Mouse (Mus musculus): Measurements from ENCODE around the gene Fam234b. TPM values are rescaled to one million over a fixed set of nuclear protein-coding genes. Genes with fewer than 3 reads are reported as not detected.

Fam234b gene
- total RNA-seq, 1 experiment = 7.5 TPM

GRCm38 (mm10) chr6:135273066-135273465 is 75.3 kb downstream of the Fam234b start:
- Histone ChIP-seq H3K9ac (ENCODE audit: insufficient read depth, low read depth, low read length, poor library complexity, severe bottlenecking) (no peak overlapping the region), H3K36me3 (ENCODE audit: control insufficient read depth, insufficient read depth, low read length, poor library complexity, severe bottlenecking) (no peaks in the 10 kb centered on the region), H3K9me3 (ENCODE audit: control insufficient read depth, insufficient read depth, low read depth, low read length) (no peaks in the 10 kb centered on the region), H3K4me3 (ENCODE audit: insufficient read depth in 1 of 2, low read depth in 1 of 2, low read length in 2 of 2, poor library complexity in 1 of 2, severe bottlenecking in 1 of 2) (no peak overlapping the region), H3K4me1 (ENCODE audit: control insufficient read depth in 2 of 2, insufficient read depth in 2 of 2, low read length in 2 of 2, poor library complexity in 1 of 2) (no peaks in the 10 kb centered on the region), H3K27ac (ENCODE audit: insufficient read depth, low read depth, low read length, poor library complexity, severe bottlenecking) (no peak overlapping the region)
- DNase-seq (ENCODE audit: low read depth, low spot score) = no peak
- TF ChIP-seq MAFK (IDR thresholded peaks at IDR 0.05; ENCODE audit: insufficient read depth, low read depth, low read length) = no peak
- no peak for TF ChIP-seq ZC3H11A (IDR thresholded peaks at IDR 0.05; ENCODE audit: borderline replicate concordance, low read depth, low read length)
- no peak for TF ChIP-seq ZNF384 (IDR thresholded peaks at IDR 0.05; ENCODE audit: low read depth, low read length)
- in situ Hi-C loops (cut with MboI; ENCODE audit: low sequenced_read_pairs in 2 of 2, unreplicated experiment in 2 of 2) = no loop called here

DNA sequence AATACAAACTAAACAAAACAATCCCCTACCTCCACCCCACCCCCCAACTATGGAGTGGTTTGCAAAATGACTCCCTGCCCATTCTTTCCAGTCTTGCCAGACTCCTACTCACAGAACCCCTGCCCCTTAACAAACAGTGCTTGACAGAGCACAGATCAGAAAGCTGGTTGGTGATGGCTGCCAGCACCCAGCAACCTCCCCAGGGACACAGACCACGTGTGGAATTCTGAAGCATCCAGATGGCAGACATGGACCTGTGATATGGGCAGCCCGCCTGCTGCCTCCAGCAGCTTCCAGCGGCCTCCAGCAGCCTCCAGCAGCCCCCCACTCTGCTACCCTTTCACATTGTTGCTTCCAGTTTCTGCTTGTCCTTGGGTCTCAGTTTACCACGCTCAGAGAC is 77.5 kb downstream of the Fam234b start:
- TF ChIP-seq ZNF384 (IDR thresholded peaks at IDR 0.05; ENCODE audit: low read depth, low read length) (no peak), MAFK (IDR thresholded peaks at IDR 0.05; ENCODE audit: insufficient read depth, low read depth, low read length) (no peak), CHD2 (IDR thresholded peaks at IDR 0.05; ENCODE audit: low read depth, low read length) (no peak), HCFC1 (IDR thresholded peaks at IDR 0.05; ENCODE audit: borderline replicate concordance, insufficient read depth, low read length) (no peak), ZC3H11A (IDR thresholded peaks at IDR 0.05; ENCODE audit: borderline replicate concordance, low read depth, low read length) (no peak)
- H3K4me1 ChIP-seq (ENCODE audit: control insufficient read depth in 2 of 2, insufficient read depth in 2 of 2, low read length in 2 of 2, poor library complexity in 1 of 2) = no peaks in the 10 kb centered on the region
- no peaks in the 10 kb centered on the region for H3K9me3 ChIP-seq (ENCODE audit: control insufficient read depth, insufficient read depth, low read depth, low read length)
- in situ Hi-C loops (cut with MboI; ENCODE audit: low sequenced_read_pairs in 2 of 2, unreplicated experiment in 2 of 2) = no loop called here
- no peak overlapping the region for H3K9ac ChIP-seq (ENCODE audit: insufficient read depth, low read depth, low read length, poor library complexity, severe bottlenecking)
- H3K4me3 ChIP-seq (ENCODE audit: insufficient read depth in 1 of 2, low read depth in 1 of 2, low read length in 2 of 2, poor library complexity in 1 of 2, severe bottlenecking in 1 of 2) = no peak overlapping the region
- no peak for DNase-seq (ENCODE audit: low read depth, low spot score)
- no peak overlapping the region for H3K27ac ChIP-seq (ENCODE audit: insufficient read depth, low read depth, low read length, poor library complexity, severe bottlenecking)
- no peaks in the 10 kb centered on the region for H3K36me3 ChIP-seq (ENCODE audit: control insufficient read depth, insufficient read depth, low read length, poor library complexity, severe bottlenecking)

- in situ Hi-C loops (cut with MboI; ENCODE audit: low sequenced_read_pairs in 2 of 2, unreplicated experiment in 2 of 2) = no loop called here
- no peak for TF ChIP-seq ZNF384 (IDR thresholded peaks at IDR 0.05; ENCODE audit: low read depth, low read length)
- no peak for TF ChIP-seq MAFK (IDR thresholded peaks at IDR 0.05; ENCODE audit: insufficient read depth, low read depth, low read length)
- no peak for TF ChIP-seq ZC3H11A (IDR thresholded peaks at IDR 0.05; ENCODE audit: borderline replicate concordance, low read depth, low read length)
- no peak for TF ChIP-seq HCFC1 (IDR thresholded peaks at IDR 0.05; ENCODE audit: borderline replicate concordance, insufficient read depth, low read length)
- TF ChIP-seq CHD2 (IDR thresholded peaks at IDR 0.05; ENCODE audit: low read depth, low read length) = no peak
- Histone ChIP-seq H3K4me1 (ENCODE audit: control insufficient read depth in 2 of 2, insufficient read depth in 2 of 2, low read length in 2 of 2, poor library complexity in 1 of 2) (no peaks in the 10 kb centered on the region), H3K4me3 (ENCODE audit: insufficient read depth in 1 of 2, low read depth in 1 of 2, low read length in 2 of 2, poor library complexity in 1 of 2, severe bottlenecking in 1 of 2) (no peak overlapping the region), H3K27ac (ENCODE audit: insufficient read depth, low read depth, low read length, poor library complexity, severe bottlenecking) (no peak overlapping the region), H3K9me3 (ENCODE audit: control insufficient read depth, insufficient read depth, low read depth, low read length) (no peaks in the 10 kb centered on the region), H3K36me3 (ENCODE audit: control insufficient read depth, insufficient read depth, low read length, poor library complexity, severe bottlenecking) (no peaks in the 10 kb centered on the region), H3K9ac (ENCODE audit: insufficient read depth, low read depth, low read length, poor library complexity, severe bottlenecking) (no peak overlapping the region)
- no peak for DNase-seq (ENCODE audit: low read depth, low spot score)
Measured at GRCm38 (mm10) chr6:135276474-135277295, 78.9 kb downstream of the Fam234b start.

- peak; percentile 77 for TF ChIP-seq CHD2 (IDR thresholded peaks at IDR 0.05; ENCODE audit: low read depth, low read length)
- no peak for TF ChIP-seq MAFK (IDR thresholded peaks at IDR 0.05; ENCODE audit: insufficient read depth, low read depth, low read length)
- in situ Hi-C loops (cut with MboI; ENCODE audit: low sequenced_read_pairs in 2 of 2, unreplicated experiment in 2 of 2) = no loop called here
- Histone ChIP-seq H3K9me3 (ENCODE audit: control insufficient read depth, insufficient read depth, low read depth, low read length) (no peaks in the 10 kb centered on the region), H3K4me1 (ENCODE audit: control insufficient read depth in 2 of 2, insufficient read depth in 2 of 2, low read length in 2 of 2, poor library complexity in 1 of 2) (no peaks in the 10 kb centered on the region), H3K4me3 (ENCODE audit: insufficient read depth in 1 of 2, low read depth in 1 of 2, low read length in 2 of 2, poor library complexity in 1 of 2, severe bottlenecking in 1 of 2) (no peak overlapping the region), H3K27ac (ENCODE audit: insufficient read depth, low read depth, low read length, poor library complexity, severe bottlenecking) (no peak overlapping the region), H3K9ac (ENCODE audit: insufficient read depth, low read depth, low read length, poor library complexity, severe bottlenecking) (no peak overlapping the region), H3K36me3 (ENCODE audit: control insufficient read depth, insufficient read depth, low read length, poor library complexity, severe bottlenecking) (no peaks in the 10 kb centered on the region)
- DNase-seq (ENCODE audit: low read depth, low spot score) = no peak
Measured at GRCm38 (mm10) chr6:135278302-135278701, 80.5 kb downstream of the Fam234b start.

DNA sequence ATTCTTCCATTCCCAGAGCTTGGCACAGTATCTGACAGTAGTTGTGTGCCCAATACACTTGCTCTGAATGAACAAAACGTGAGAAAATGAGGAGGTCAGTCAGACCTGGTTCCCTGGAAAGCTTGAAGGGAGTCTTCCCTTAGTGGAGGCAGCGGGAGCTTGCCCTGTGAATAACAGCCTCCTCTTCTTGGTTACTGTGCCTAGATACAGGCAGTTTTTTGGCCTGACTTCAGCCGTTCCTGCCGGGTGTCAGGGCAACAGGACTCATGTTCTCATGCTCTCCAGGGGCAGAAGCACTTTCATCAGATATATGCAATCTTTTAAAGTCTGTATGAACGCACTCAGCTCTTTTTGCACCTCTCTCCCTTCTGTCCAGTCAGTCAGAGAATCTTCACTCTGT is 81.5 kb downstream of the Fam234b start:
- no peaks in the 10 kb centered on the region for H3K4me1 ChIP-seq (ENCODE audit: control insufficient read depth in 2 of 2, insufficient read depth in 2 of 2, low read length in 2 of 2, poor library complexity in 1 of 2)
- H3K36me3 ChIP-seq (ENCODE audit: control insufficient read depth, insufficient read depth, low read length, poor library complexity, severe bottlenecking) = no peaks in the 10 kb centered on the region
- no peak overlapping the region for H3K9ac ChIP-seq (ENCODE audit: insufficient read depth, low read depth, low read length, poor library complexity, severe bottlenecking)
- in situ Hi-C loops (cut with MboI; ENCODE audit: low sequenced_read_pairs in 2 of 2, unreplicated experiment in 2 of 2) = no loop called here
- no peaks in the 10 kb centered on the region for H3K9me3 ChIP-seq (ENCODE audit: control insufficient read depth, insufficient read depth, low read depth, low read length)
- TF ChIP-seq ZC3H11A (IDR thresholded peaks at IDR 0.05; ENCODE audit: borderline replicate concordance, low read depth, low read length) (no peak), ZNF384 (IDR thresholded peaks at IDR 0.05; ENCODE audit: low read depth, low read length) (no peak), CHD2 (IDR thresholded peaks at IDR 0.05; ENCODE audit: low read depth, low read length) (no peak), MAFK (IDR thresholded peaks at IDR 0.05; ENCODE audit: insufficient read depth, low read depth, low read length) (no peak), HCFC1 (IDR thresholded peaks at IDR 0.05; ENCODE audit: borderline replicate concordance, insufficient read depth, low read length) (no peak)
- no peak overlapping the region for H3K4me3 ChIP-seq (ENCODE audit: insufficient read depth in 1 of 2, low read depth in 1 of 2, low read length in 2 of 2, poor library complexity in 1 of 2, severe bottlenecking in 1 of 2)
- no peak for DNase-seq (ENCODE audit: low read depth, low spot score)
- no peak overlapping the region for H3K27ac ChIP-seq (ENCODE audit: insufficient read depth, low read depth, low read length, poor library complexity, severe bottlenecking)
